Mouse (Mus musculus) ES-E14 (cell line): ENCODE data around the gene Slc6a6. TPM values are rescaled to one million over a fixed set of nuclear protein-coding genes. Genes with fewer than 3 reads are reported as not detected.

Experiments used
- DNase-seq: peaks from one replicate; pipeline ENCODE4 v3.0.0-alpha.2; 2013; ENCODE audit warnings: low read depth, low spot score
- H3K27ac ChIP-seq: 2 replicates; pipeline ENCODE4 v1.5.1; 2012; ENCODE audit warnings: low read depth, mild to moderate bottlenecking, low read length, moderate library complexity, mixed read lengths; ENCODE audit not compliant: poor library complexity, insufficient read depth, severe bottlenecking
- H3K36me3 ChIP-seq: 2 replicates; pipeline ENCODE4 v1.6.1; 2012; ENCODE audit warnings: mild to moderate bottlenecking, low read length, moderate library complexity, mixed read lengths; ENCODE audit not compliant: control insufficient read depth, poor library complexity, insufficient read depth, severe bottlenecking
- H3K4me1 ChIP-seq, 2 experiments: fragments of 150-350 bp in 1 of 2; sonication (generic) in 1 of 2; 2 replicates each; pipeline ENCODE4 v1.6.1; 2012; ENCODE audit warnings: low read length in 2 of 2, mild to moderate bottlenecking in 1 of 2, mixed read lengths in 1 of 2; ENCODE audit not compliant: control insufficient read depth in 2 of 2, insufficient read depth in 2 of 2, poor library complexity in 1 of 2
- H3K4me3 ChIP-seq, 2 experiments: fragments of 150-350 bp in 1 of 2; sonication (generic) in 1 of 2; 2 replicates each; pipeline ENCODE4 v1.5.1; 2012; ENCODE audit warnings: low read length in 2 of 2, low read depth in 1 of 2, mild to moderate bottlenecking in 1 of 2, mixed read lengths in 1 of 2; ENCODE audit not compliant: insufficient read depth in 1 of 2, poor library complexity in 1 of 2, severe bottlenecking in 1 of 2
- H3K9ac ChIP-seq: 2 replicates; pipeline ENCODE4 v1.6.1; 2012; ENCODE audit warnings: low read depth, mild to moderate bottlenecking, low read length, mixed read lengths; ENCODE audit not compliant: poor library complexity, insufficient read depth, severe bottlenecking
- H3K9me3 ChIP-seq: fragments of 150-350 bp; sonication (generic); 2 replicates; pipeline ENCODE4 v1.6.1; 2012; ENCODE audit warnings: low read depth, mild to moderate bottlenecking, low read length; ENCODE audit not compliant: control insufficient read depth, insufficient read depth
- CHD2 ChIP-seq: IDR thresholded peaks from 2 replicates; pipeline ENCODE4 v1.6.1; 2014; ENCODE audit warnings: mild to moderate bottlenecking, low read depth, low read length, inconsistent platforms
- HCFC1 ChIP-seq: IDR thresholded peaks from 2 replicates; pipeline ENCODE4 v1.6.1; 2012; ENCODE audit warnings: low read length, inconsistent platforms, borderline replicate concordance; ENCODE audit not compliant: insufficient read depth
- MAFK ChIP-seq: IDR thresholded peaks from 2 replicates; pipeline ENCODE4 v1.6.1; 2014; ENCODE audit warnings: mild to moderate bottlenecking, low read depth, low read length, inconsistent platforms; ENCODE audit not compliant: insufficient read depth
- ZC3H11A ChIP-seq: IDR thresholded peaks from 2 replicates; pipeline ENCODE4 v1.6.1; 2012; ENCODE audit warnings: low read depth, mild to moderate bottlenecking, inconsistent platforms, low read length, borderline replicate concordance
- ZNF384 ChIP-seq: IDR thresholded peaks from 2 replicates; pipeline ENCODE4 v1.6.1; 2012; ENCODE audit warnings: low read depth, low read length, inconsistent platforms
- in situ Hi-C, 2 experiments: fragments of 600-800 bp; cut with MboI; formaldehyde crosslinking; loops; one replicate each; pipeline ENCODE4 v1.15.1; 2025; ENCODE audit warnings: low sequenced_read_pairs in 2 of 2, inconsistent platforms in 1 of 2; ENCODE audit not compliant: unreplicated experiment in 2 of 2
- total RNA-seq: library from RNA; depleted of rRNA; stranded (reverse); fragments of 300-350 nt; gene quantifications from 2 replicates; pipeline ENCODE4 v1.2.3, GENCODE M21; 2012; rRNA removed

Gene Slc6a6
- total RNA-seq, 1 experiment, result 150 TPM

GRCm38 (mm10) chr6:91798496-91798895, 114.6 kb downstream of the Slc6a6 start:
- Histone ChIP-seq H3K4me3 (no peak overlapping the region), H3K9me3 (no peaks in the 10 kb centered on the region), H3K4me1 (peaks cover 3 to 18% of the 10 kb centered on the region in 2 experiments; a peak in 2 of 4 replicates), H3K36me3 (no peaks in the 10 kb centered on the region), H3K9ac (no peak overlapping the region), H3K27ac (no peak overlapping the region)
- no peak for TF ChIP-seq HCFC1
- TF ChIP-seq ZNF384, result no peak
- no peak for TF ChIP-seq ZC3H11A
- no peak for TF ChIP-seq CHD2
- no peak for TF ChIP-seq MAFK
- DNase-seq, result no peak
- in situ Hi-C loops, result loop anchor here in 1 of 2 experiments (25.0 kb wide), 1 partner anchor 264 kb away; no protein-coding TSS in a partner anchor

GRCm38 (mm10) chr6:91804177-91804576, 120.3 kb downstream of the Slc6a6 start:
- H3K9me3 ChIP-seq, result no peaks in the 10 kb centered on the region
- H3K4me1 ChIP-seq, result peaks cover 0 to 8% of the 10 kb centered on the region in 2 experiments; a peak in 1 of 4 replicates
- in situ Hi-C loops, result no loop called here
- H3K36me3 ChIP-seq, result no peaks in the 10 kb centered on the region
- H3K9ac ChIP-seq, result no peak overlapping the region
- TF ChIP-seq HCFC1 (no peak), ZNF384 (no peak), MAFK (no peak), ZC3H11A (no peak), CHD2 (no peak)
- H3K27ac ChIP-seq, result no peak overlapping the region
- H3K4me3 ChIP-seq, result no peak overlapping the region
- no peak for DNase-seq

- in situ Hi-C loops, result no loop called here
- Histone ChIP-seq H3K9ac (peak overlapping the region; percentile 9), H3K27ac (no peak overlapping the region), H3K4me1 (peaks cover 0 to 7% of the 10 kb centered on the region in 2 experiments; a peak in 1 of 4 replicates), H3K36me3 (no peaks in the 10 kb centered on the region), H3K9me3 (no peaks in the 10 kb centered on the region), H3K4me3 (peak overlapping the region; percentile 48 to 54; a peak in 3 of 4 replicates)
- TF ChIP-seq HCFC1 (no peak), CHD2 (no peak), ZC3H11A (no peak), MAFK (no peak), ZNF384 (no peak)
- DNase-seq, result no peak
Measured at GRCm38 (mm10) chr6:91807169-91807568, 123.3 kb downstream of the Slc6a6 start.

- no peak for TF ChIP-seq CHD2
- no peaks in the 10 kb centered on the region for H3K36me3 ChIP-seq
- in situ Hi-C loops, result no loop called here
- H3K9me3 ChIP-seq, result no peaks in the 10 kb centered on the region
- H3K4me1 ChIP-seq, result peaks cover 0 to 7% of the 10 kb centered on the region in 2 experiments; a peak in 1 of 4 replicates
- no peak overlapping the region for H3K9ac ChIP-seq
- H3K4me3 ChIP-seq, result no peak overlapping the region
- no peak overlapping the region for H3K27ac ChIP-seq
- DNase-seq, result no peak
Measured at GRCm38 (mm10) chr6:91808022-91808421, 124.2 kb downstream of the Slc6a6 start.

Other genes starting within 250 kb of the Slc6a6 start
- gene Chchd4, start 210.5 kb upstream of the Slc6a6 start, total RNA-seq, result 24.6 and 30.2 TPM in 2 replicates
- 87.5 and 116 TPM in 2 replicates for gene Tmem43, start 210.3 kb upstream of the Slc6a6 start, total RNA-seq
- gene Xpc, start 168.2 kb upstream of the Slc6a6 start, total RNA-seq, result 17.6 and 22.0 TPM in 2 replicates
- 192 and 240 TPM in 2 replicates for gene Lsm3, start 168.1 kb upstream of the Slc6a6 start, total RNA-seq
- 0.58 and 1.1 TPM in 2 replicates for gene Grip2, start 143.2 kb downstream of the Slc6a6 start, total RNA-seq
- 11.6 and 13.7 TPM in 2 replicates for gene Ccdc174, start 194.0 kb downstream of the Slc6a6 start, total RNA-seq
- gene 4930590J08Rik, start 218.8 kb downstream of the Slc6a6 start, total RNA-seq, result 0.94 and 1.0 TPM in 2 replicates